Mouse (Mus musculus) forelimb bud, embryonic 11.5 days (tissue): Measurements from ENCODE around the gene Cldn12.

ENCODE experiments used
- DNase-seq: peaks from one replicate; pipeline ENCODE4 v3.0.0-alpha.2; 2012; ENCODE audit warnings: low read depth, low spot score

Gene Cldn12

DNA sequence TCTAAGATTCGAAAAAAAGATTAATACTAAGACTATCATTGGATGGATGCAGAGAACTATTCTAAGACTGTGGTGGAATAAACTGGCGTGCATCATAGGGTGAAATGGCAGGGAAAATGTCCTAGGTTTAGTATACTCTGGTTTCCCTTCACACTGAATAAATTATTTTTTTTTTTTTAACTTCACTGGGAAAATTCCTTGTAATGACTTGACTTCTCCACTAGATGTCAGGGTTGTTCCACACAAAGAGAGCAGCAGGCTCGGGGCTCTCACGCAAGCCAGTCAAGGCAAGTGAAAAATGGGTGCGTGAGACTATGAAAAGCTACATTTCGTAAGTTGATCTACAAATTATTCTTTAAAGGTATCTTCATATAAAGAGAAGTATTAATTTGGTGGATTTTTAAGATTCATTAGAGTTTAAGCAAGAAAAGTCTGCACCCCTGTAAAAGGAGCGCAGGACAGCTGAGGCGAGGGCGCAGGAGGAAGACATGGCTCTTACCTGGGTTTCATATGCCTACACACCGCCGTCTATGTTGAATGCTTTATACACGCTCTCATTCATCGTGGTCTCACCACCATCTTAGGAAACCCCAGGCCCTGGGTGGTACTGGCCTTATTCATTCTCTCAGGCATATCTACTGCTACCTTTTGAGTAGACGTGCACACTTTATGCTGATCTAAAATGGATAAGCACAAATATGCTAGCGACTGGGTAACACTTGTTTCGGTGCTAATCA lies 20.3 kb downstream of the Cldn12 start:
- DNase-seq = peak; percentile 54

DNA sequence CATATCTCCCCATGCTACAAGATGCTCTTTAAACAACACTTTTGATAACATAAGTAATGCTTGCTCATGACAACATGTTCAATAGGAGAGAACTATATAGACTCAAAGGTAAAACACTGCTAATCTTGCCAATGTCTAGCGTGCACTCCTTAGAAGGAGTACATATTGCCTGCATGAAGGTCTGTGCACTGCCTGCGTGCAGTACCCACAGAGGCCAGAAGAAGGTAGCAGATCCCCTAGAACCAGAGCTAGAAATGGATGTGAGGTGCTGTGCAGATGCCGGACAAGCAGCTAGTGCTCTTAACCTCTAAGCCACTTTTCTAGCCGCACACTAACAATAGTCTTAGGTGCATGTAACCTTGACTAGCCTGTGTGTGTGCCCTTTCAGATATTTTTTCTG lies 22.6 kb downstream of the Cldn12 start:
- DNase-seq = no peak

DNA sequence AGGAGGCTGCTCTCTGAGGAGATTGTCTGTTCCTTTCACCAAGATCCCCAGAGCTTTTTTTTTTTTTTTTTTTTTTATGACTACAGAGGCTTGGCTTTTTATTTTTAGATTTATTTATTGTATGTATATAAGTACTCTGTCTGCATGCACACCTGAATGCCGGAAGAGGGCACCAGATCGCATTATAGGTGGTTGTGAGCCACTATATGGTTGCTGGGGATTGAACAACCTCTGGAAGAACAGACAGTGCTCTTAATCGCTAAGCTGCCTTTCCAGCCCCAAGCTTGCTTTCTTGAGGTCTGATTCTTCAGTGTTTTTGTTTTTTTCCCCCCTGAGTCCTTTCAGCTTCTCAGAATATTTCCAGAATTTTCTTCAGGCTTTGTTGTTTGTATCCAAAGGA lies 28.7 kb downstream of the Cldn12 start:
- no peak for DNase-seq

DNA sequence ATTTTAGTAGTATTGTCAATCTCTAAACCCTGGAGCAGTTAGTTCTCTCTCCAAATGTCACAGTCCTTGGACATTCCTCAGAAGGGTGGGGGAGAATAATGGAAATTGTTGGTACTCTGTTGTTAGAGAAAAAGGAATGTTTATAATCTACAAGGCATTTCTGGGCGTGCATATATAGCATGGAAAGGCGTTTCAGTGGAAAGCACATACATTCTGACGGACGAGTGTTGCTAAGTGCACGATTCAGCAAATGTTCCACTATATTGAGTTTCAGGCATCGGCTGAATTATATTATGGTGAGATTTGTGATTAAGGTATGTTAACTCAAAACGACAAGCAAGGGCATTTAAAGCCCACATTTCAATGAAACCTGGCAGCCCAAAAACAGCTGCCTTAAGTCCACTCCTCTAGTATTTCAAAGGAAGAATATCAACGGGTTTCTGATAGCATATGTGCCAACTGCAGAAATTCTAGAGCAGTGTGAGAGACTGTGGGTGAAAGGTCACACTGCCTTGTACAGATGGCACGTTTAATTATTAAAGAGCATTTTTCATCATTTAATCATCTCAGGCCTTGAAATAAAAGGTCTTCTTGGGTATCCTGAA lies 31.4 kb downstream of the Cldn12 start:
- peak; percentile 36 for DNase-seq

DNA sequence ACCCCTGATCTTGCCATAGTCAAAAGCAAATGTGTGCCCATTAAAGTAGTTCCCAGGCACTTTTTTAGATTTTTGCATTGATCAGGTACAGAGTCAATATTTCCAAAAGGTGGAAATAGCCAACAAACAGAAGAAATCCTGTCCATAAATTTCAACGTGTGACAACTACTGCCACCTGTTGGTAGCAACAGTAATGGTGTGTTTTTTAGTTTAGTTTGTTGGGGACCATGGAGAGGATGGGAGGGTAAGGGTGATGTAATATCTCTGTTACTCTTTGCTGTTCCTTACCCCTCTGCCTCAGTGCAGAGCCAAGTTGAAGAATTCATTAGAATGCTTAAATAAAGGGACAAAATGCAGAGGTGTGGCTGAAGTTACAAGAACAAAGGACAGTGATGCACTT lies 33.1 kb downstream of the Cldn12 start:
- peak; percentile 42 for DNase-seq

DNA sequence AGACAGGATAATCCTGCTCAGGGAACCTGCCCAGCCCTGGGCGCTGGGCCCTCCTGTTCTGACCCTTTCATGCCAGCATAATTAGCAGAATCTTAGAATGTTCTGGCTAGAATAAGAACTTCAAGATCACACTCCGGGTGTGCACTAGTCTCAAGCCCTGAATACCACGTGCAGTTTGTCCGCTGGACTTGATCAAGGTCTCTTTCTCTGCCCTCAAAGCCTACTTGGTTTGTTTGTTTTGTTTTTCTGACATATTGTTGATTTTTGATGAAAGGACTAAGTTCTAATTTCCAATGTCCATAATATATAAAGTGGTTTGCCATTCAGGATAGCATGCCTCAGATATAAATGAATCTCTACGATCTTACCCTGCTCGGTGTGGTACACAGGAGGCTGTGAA lies 35.7 kb downstream of the Cldn12 start, which contains the start of gene 1700015F17Rik:
Gene 1700015F17Rik, minus strand, starts transcription at position 101 of the 400 bp plus-strand sequence.
- DNase-seq = no peak

DNA sequence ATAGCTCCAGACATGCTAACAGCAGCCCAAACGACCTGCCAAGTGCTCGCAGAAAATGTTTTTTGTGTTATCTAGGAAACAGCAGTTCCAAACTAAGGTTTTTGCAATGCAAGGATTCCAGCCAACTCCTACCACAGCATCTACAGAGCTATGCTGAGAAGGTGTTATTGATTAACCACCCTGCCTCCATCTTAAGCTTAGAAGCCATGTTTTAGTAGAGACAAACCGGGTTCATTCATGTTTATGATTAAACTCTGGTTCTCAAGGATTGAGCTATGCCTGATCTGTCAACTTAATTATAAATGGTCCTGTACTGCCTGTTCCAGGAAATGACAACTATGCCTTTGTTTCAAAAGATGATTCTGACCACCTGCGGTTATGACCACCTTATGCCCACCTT lies 38.6 kb downstream of the Cldn12 start:
- no peak for DNase-seq

DNA sequence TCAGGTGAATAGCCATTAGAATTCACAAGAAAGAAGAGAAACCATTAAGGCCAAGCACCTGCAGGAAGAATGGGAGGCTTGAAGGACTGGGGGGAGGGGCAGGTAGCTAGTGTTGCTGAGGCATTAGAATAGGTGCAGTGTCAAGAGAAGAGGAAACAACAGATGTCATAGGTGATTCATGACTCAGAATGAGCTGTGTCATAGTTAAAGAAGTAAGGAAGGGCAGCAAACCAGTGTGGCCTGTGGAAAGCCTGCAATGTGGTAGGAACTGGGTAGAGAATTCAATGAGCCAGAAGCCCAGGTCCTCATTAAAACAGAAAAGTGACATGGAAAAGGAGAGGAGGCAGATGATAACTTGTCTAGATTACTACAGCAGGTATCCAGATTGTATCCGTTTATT lies 49.5 kb downstream of the Cldn12 start:
- no peak for DNase-seq
